Mouse (Mus musculus) fat pad, adult 2 months (tissue): Measurements from ENCODE around the gene Trcg1.

ENCODE experiments used
- DNase-seq: peaks from one replicate; pipeline ENCODE4 v3.0.0-alpha.2; 2011; ENCODE audit warnings: low read depth, low spot score; ENCODE audit errors: extremely low read depth

Gene Trcg1

GRCm38 (mm10) chr9:57295666-57296065 lies 59.3 kb downstream of the Trcg1 start:
- DNase-seq: no peak

- DNase-seq: no peak
Measured at GRCm38 (mm10) chr9:57296277-57296676, 59.9 kb downstream of the Trcg1 start.

- DNase-seq: no peak
Measured at GRCm38 (mm10) chr9:57297938-57298337, 61.6 kb downstream of the Trcg1 start.
